Mouse (Mus musculus) gastrocnemius, postnatal 10 days (tissue): Measurements from ENCODE around the gene Atp2a2. TPM values are rescaled to one million over a fixed set of nuclear protein-coding genes. Genes with fewer than 3 reads are reported as not detected.
"Not testable (repeated sequence)": the region's sequence is repeated elsewhere in the genome, so short reads cannot be mapped to it uniquely, and the experiment has no call there.

Source experiments
- DNase-seq: peaks from one replicate; pipeline ENCODE4 v3.0.0; 2021; ENCODE audit warnings: mixed read lengths
- total RNA-seq, 2 experiments: library from RNA; stranded (reverse); gene quantifications; 2 replicates each; pipeline ENCODE4 v1.2.3; 2021

Gene Atp2a2
- total RNA-seq, 2 experiments from 2014 or later: 156 to 181 TPM

DNA sequence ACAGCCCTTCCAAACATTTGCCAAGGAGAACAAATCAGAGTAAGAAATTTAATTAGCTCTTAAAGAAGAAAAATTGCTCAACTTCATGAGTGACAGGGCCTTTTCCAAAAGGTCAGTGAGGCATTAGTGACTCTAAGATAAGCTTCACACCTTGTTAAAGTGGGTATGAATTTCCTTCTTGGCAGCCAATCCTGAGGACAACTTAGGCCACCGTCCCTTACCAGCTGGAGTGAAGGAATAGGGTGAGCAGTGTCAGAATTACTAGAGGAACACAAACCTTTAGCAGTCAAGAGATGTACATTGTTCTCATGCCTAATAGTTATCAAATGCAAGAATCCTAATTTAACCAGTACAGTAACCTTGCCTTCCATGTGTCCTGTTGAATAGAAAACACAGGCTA lies 7.6 kb downstream of the Atp2a2 start:
- no peak for DNase-seq

DNA sequence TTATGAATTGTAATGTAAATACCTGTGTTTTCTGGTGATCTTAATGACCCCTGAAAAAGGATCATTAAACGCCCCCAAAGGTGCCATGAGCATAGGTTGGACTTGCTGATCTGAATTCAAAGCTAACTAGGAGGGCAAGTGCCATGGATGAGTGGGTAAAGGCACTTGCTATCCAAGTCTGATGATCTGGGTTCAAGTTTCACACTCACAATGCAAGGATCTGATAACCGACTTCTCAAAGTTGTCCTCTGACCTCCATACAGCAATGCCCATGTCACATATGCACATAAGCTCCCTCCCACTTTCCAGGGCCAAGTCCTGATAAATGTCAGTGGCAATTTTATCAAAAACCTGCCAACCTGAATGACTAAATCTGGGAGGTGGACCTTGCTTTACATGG lies 9.0 kb downstream of the Atp2a2 start:
- DNase-seq: no peak

DNA sequence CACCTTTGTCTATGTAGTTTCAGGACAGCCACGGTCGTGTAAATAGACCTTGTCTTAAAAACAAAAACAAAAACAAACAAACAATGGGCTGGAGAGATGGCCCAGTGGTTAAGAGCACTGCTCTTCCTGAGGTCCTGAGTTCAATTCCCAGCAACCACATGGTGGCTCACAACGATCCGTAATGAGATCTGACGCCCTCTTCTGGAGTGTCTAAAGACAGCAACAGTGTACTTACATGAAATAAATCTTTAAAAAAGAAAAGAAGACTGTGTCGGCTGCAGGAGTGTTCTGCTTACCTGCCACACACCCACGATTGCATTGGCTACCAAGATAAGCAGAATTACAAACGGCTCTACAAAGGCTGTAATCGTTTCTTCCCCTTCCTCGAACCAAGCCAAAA lies 10.6 kb downstream of the Atp2a2 start:
- no peak for DNase-seq

DNA sequence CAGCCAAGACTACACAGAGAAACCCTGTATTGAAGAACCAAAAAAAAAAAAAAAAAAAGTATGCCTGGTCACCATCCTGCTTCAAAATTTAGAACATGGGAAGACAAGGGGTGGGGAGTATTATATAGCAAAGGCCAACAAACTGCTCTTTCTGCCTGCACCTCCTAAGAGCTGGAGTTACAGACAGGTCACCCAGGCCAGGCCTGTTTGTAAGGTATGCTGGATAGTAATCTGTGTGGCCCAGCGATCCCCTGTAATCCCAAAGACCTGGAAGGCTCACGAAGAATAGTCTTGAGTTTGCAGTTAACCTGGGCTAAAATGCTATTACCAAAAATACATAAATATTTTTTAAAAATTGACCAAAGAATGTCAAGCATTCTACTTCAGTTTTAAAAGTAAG lies 11.9 kb downstream of the Atp2a2 start:
- no peak for DNase-seq

DNA sequence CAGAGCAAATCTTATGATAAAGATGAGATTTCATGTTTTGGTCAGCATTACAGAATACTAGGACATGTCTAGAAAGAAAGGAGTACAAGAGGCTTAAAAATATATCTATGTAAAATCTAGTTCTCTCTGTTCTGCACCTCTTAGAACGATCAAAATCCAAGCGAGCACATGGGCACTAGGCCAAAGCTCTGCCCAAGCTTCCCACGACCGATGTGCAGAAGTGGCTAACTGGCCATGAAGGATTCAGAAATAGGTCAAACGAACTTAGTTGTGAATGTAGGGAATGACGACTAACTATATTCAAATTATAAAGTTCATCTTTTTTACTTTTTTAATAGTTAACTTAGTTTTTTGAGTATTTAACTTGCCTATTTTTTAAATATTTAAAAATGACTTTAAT lies 14.2 kb downstream of the Atp2a2 start:
- DNase-seq: no peak

DNA sequence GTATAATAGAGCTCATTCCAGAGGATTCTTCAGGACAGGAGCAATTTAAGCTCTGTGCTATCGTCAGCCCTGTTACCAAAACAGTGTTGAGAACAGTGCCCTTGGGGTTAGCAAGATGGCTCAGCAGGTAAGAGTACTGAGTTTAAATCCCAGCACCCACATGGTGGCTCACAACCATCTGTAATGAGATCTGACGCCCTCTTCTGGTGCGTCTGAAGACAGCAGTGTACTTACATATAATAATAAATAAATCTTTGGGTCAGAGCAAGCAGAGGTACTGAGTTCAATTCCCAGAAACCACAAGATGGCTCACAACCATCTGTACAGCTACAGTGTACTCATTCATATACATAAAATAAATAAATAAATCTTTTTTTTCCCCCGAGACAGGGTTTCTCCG lies 15.8 kb downstream of the Atp2a2 start:
- not testable (repeated sequence) for DNase-seq

DNA sequence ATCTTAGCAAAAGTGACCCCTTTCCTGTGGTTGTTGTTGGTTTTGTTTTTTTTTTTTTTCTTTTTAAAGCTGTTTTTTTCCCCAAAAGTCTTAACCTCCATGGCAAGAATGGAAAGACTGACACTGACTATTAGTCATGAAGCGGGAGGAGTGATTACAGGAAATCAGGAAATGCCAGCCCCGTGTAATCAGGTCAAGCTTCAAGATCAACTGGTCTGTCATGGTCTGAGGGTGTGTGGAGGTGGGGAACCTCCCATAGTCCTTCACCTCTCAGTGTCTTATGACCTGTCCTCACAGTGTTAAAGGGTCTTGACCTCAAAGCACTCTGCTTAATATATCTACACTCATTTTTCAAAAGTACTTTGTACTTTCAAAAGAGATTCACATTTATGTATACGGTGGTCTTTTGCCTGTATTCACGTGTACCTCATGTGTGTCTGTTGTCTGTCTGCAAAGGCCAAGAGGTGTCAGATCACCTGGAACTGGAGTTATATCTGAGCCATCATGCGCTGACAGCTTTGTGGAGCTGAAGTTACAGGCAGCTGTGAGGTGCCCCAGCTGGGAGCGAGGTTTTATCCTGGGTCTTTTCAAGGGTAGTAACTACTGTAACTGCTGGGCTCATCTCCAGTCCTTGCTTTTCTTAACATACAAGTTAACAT lies 19.2 kb downstream of the Atp2a2 start:
- DNase-seq: no peak

DNA sequence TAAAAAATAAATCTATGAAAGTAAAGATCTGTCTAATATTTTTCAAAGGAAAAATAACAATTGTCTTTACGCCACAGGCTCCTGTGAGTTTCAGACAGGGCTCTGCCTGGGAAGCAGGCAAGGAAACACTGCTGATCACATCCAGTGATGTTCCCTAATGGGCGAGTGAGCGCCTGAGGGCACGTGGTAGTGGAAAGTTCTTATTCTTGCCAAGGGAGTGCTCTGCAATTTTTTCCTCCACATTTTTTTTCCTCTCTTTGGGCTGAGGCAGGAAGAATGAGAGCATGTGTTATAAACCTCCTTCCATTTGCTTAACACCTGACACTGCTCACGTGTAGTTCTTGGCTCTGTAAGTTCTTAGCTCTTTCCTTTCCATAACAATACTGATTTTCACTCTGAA lies 20.2 kb downstream of the Atp2a2 start:
- DNase-seq: no peak

DNA sequence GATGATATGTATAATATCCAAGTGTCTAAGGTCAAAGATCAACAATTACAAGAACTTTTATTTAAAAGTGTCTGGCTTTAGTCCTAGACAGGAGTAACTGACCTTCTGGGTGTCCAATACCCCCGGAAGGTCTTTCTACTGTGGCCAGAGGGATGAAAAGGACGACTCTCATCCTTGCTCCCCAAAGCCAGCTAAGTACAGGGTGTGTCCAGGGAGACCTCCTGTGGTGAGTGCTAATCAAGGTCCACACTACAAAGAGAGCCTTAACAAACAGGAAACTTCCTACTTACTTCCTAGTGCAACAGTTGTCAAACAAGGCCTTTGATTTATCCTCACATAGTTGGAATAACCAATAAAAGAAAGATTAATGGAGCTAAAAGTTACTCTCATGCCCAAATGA lies 22.9 kb downstream of the Atp2a2 start:
- no peak for DNase-seq

DNA sequence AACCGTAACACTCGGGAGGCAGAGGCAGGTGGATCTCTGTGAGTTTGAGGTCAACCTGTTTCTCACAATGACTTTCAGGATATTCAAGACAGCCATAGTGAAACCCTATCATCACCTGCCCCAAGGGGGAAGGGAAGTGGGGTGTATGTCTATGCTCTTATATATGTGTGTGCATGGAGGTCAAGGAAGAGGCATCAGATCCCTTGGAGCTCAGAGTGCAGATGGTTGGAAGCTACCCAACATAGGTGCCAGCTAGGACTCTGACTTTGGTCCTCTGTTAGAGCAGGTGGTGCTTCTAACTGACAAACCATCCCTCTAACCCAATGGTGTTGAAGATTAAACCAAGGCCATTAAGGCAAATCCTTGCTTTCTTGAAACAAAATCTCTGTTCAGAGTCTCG lies 24.5 kb downstream of the Atp2a2 start:
- DNase-seq: no peak

DNA sequence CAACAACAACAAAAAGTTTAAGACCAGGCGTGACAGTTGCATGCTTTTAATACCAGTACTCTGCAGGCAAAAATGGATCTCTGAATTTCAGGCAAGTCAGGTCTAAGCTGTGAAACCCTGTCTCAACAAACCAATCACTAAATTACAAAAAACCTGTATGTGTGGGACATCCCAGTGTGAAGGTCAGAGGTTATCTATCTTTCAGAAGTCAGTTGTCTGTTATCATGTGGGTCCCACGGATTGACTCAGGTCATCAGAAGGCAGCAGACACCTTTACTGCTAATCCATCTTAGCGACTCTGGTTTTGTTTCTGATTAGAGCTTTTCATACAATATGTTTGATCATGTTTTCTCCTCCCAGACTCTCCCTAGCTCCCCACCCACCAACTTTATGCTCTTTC lies 25.9 kb downstream of the Atp2a2 start:
- DNase-seq: no peak

DNA sequence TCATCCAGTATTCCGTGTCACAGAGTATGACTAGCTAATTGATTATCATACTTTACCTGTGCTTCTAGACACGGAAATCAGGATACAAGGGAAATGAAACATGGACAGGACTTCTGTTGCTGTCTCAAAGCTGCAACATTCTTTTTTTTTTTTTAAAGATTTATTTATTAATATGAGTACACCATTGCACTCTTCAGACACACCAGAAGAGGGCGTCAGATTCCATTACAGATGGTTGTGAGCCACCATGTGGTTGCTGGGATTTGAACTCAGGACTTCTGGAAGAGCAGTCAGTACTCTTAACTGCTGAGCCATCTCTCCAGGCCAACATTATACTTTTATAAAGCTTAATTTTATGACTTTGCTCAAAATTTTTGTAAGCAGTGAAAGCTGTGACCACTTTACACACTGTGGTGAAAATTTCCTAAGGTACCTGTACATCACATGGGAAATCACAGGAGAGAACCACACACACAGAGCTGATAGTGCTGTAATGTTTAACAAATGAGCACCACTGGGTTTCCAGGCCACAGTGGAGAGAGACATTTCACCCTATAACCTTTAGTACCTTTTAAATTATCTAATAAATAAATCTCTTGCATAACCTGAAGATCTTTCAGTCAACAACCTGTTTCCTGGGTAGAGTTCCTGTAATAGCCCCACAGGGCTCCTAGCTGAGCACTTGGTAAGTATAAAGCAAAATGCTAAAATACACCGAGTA lies 27.2 kb downstream of the Atp2a2 start:
- DNase-seq: no peak

DNA sequence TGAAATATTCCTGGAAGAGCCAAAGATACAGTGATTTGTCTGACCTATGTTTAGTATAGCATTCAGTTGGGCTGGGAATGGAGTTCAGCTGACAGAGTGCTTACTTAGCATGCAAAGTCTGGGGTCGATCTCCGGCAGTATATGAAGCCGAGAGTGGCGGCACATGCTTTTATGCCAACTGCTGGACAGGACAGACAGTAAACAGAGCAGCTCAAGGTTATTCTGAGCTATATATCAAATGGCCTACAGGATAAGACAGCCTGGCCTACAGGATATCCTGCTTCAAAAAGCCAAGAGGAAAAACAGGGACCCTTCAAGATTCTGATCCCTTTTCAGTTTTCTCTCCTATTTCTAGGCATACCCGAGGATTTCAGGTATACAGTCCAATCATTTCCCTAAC lies 30.4 kb downstream of the Atp2a2 start:
- no peak for DNase-seq

DNA sequence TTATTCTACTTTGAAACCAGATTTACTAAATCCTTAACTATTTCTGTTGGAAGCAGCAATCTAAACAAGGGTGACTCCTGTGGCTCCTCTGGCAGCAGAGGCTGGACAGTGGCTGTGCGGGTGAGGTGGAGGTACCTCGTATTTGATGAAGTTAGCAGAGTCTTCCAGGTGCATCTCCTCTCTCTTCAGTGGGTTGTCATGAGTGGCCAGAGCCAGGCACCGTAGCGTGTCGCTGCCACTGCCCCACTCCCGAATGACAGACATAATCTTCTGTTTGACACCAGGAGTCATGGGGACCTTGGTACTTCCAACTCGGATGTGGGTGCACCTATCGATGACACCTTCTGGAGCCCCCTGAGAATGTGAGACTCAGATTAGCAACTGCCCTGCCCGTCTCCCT lies 40.6 kb downstream of the Atp2a2 start:
- DNase-seq: no peak

DNA sequence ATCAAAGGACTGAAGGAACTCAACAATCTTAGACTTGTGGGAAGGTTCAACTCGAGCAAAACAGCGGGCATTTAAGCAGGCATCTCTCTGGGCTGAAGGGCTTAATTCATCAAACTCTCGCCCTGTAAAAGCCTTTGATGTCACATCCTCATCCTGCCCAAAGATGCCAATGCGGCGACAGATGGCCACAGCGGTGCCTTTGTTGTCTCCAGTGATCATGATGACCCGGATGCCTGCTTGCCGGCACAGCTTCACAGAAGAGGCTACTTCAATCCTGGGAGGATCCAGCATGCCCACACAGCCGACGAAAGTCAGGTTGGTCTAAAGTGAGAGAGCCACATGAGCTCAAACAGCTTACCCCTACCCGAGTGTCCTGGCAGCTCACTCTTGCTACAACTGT lies 41.4 kb downstream of the Atp2a2 start:
- no peak for DNase-seq

DNA sequence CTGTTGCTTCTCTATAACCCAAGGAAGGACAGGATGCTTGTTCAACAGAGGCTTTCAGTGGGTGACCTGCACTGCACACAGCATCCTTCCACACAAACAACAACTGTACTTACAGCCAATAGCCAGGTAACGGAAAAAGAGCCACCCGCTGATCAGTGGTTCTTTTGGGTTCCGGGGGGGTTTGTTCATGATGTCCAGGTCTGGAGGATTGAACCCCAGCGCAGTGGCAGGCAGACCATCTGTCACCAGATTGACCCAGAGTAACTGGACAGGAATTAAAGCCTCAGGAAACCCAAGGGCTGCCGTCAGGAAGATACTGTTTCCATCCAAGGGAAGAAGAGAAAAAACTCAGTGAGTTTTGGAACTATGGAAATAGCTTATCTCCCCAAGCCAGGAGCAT lies 42.7 kb downstream of the Atp2a2 start:
- DNase-seq: no peak

DNA sequence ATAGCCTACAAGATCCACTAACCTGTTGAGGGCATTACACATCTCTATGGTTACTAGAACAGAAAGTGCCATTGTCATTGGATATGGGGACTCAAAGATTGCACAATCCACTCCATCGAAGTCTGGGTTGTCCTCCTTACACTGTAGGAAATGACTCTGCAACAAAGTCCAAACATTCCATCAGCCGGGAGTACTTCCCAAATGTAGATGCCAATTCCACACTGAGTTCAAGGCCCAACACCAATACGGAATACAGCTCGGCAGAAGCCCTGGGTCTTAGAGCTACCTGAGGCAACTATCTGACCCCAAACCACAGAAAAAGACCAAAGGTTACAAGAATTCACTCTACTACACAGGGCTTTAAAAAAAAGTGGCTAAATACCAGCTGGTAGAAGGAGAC lies 44.0 kb downstream of the Atp2a2 start:
- no peak for DNase-seq

DNA sequence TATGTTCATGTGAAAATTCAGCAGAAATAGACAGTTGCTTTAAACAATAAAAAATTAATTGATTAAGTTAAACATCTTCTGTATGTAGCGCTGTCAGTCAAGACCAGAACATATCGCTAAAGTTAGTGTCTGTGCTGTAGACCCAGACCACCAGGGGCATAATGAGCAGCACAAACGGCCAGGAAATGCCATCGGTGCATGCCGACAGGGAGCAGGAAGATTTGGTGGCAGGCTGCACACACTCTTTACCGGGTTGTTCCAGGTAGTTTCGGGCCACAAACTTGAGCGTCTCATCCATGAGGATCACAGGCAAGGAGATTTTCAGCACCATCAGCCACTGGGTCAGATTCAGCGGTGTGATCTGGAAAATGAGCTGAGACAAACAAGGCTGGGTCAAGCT lies 45.0 kb downstream of the Atp2a2 start:
- DNase-seq: not testable (repeated sequence)

DNA sequence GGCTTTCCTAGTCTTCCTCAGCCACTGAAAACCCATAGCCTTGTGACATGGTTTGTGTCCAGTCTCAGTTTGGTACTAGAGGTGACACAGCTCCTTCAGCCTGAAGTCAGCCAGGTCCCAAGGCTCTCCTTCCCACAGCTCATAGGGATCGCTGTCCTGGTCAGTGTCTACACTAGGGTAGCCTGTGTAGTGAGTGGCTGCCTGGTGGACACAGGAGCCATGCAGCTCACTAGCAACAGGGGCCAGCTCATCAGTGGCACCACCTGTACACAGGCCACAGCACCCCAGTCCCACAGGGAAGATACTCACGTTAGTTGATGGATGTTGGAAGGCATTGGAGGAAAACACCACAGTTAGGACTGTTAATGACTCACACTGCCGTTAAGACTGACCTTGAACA lies 46.4 kb downstream of the Atp2a2 start:
- DNase-seq: no peak

DNA sequence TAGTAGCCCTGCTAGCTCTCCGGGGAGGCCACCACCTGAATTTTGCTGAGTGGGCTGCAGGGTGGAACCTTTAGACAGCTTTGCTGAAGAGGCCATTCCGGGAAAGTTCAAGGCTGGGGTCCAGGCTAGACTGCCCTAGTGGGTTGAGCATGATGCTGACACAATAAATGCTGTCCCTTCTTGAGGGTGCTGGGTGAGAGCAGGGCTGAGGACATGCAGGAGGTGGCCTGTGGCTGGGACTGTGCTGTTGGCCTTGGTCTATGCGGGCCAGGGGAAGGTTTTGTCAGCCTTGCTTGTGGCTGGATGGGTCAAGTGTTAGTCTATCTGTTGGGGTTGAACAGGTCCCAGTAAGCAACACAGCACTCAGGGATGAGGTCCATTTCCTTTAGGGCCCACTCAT lies 47.1 kb downstream of the Atp2a2 start:
- no peak for DNase-seq

DNA sequence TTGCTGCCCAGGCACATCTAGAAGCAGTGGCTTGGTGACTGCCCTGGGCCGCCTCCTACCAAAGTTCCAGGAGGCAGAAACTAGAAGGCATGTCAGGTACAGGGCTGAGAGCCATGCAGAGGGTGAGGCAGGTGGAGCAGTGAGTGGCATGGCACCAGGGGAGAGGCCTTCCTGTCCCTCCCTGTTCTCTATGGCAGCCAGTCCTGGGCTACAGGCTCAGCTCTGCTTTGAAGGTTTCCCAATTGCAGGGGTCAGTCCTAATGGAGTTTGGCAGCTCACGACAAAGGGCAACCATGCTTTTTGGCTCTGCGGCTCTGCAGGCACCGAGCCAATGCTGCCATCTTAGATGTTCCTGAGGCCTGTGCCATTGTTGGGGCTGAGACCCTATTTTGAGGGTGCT lies 47.6 kb downstream of the Atp2a2 start:
- DNase-seq: no peak

DNA sequence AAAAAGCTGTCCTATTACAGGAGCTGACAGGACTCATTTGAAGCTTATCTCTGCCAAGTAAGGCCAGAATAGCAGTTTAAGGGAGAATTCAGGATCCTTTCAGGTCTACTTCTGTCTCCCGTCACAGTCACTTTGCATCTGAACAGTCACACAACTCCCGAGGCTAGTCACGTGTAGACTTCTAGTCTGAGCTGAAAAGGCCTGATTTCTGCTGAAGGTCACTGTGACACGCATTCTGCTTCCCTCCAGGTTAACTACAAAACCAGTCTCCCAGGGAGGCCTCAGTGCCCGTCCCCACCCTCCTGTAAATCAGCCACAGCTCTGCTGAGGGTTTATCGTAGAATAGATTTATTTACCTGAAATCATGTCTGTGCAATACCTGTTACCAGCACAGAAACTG lies 48.8 kb downstream of the Atp2a2 start:
- DNase-seq: no peak

DNA sequence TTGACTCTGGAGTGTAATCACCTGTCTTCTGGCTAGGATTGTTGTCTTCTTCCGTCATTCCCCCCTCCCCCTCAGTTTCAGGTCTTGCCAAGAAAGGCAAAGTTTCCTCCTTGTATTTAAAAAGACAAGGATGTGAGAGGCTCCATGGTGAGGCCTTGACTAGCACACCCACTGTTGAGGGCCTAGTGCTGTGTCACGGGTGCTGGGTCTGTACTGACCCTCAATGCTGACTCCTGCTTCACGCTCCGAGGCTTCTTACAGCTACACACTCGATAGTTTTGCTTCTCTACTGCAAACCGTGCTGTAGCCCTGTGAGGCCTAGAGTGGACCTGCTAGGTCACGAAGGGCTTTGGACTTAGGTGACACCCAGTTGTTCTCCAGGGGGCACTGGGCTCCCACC lies 49.8 kb downstream of the Atp2a2 start:
- no peak for DNase-seq

DNA sequence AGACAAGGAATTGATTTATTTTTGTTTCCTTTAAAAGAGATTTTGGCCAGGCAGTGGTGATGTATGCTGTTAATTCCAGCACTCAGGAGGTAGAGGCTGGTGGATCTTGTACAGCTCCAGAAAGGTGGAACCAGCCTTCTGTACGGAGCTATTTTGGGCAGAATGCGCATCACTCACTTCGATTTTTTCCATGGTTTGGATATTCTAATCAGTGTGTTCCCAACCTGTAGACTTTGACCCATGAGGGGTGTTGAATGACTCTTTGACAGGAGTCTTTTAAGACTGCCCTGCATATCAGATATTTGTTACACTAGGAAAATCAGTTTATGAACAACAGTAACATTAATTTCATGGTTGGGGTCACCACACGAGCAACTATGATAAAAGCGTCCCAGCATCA lies 50.7 kb downstream of the Atp2a2 start:
- DNase-seq: no peak

DNA sequence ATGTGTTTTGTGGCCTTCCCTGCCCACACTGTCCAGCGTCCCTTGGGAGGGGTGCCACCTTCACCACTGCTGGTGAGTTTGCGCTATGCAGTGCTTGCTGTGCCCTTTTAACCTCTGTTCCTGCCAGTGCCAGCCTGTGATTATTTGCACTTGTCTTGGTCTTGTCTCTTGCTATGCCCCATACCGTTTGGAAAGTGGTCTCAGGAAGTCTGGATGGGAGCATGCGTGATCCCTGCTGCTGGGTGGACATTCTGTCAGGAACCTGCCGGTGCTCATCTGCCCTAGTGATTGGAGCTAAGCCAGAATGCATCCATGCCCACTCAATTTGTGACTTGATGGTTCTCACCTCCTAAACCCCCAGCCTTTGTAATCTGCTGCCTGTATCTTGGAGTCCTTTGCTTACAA lies 51.1 kb downstream of the Atp2a2 start:
- no peak for DNase-seq
